Mouse (Mus musculus) midbrain, embryonic 16.5 days (tissue): ENCODE data around the gene Tnk1. TPM values are rescaled to one million over a fixed set of nuclear protein-coding genes. Genes with fewer than 3 reads are reported as not detected.

Experiments used
- ATAC-seq: fragments of 200-750 bp; cut with Nextera tagmentation; 2 replicates; pipeline ENCODE4 v1.8.0; 2017; ENCODE audit warnings: moderate TSS enrichment
- H3K27ac ChIP-seq: fragments of 300-500 bp; sonication (generic); 2 replicates; pipeline ENCODE4 v1.5.1; 2014; ENCODE audit warnings: mild to moderate bottlenecking, low read length, mixed read lengths
- H3K27me3 ChIP-seq: fragments of 300-500 bp; sonication (generic); 2 replicates; pipeline ENCODE4 v1.6.1; 2014; ENCODE audit warnings: low read depth, low read length, mixed read lengths; ENCODE audit not compliant: control insufficient read depth, insufficient read depth
- H3K36me3 ChIP-seq: fragments of 300-500 bp; sonication (generic); 2 replicates; pipeline ENCODE4 v1.6.1; 2014; ENCODE audit warnings: mild to moderate bottlenecking, low read length, moderate library complexity, mixed read lengths; ENCODE audit not compliant: control insufficient read depth, insufficient read depth
- H3K4me1 ChIP-seq: fragments of 300-500 bp; sonication (generic); 2 replicates; pipeline ENCODE4 v1.6.1; 2014; ENCODE audit warnings: mild to moderate bottlenecking, low read length, mixed read lengths; ENCODE audit not compliant: control insufficient read depth, insufficient read depth
- H3K4me2 ChIP-seq: fragments of 300-500 bp; sonication (generic); 2 replicates; pipeline ENCODE4 v1.6.1; 2014; ENCODE audit warnings: mild to moderate bottlenecking, low read length, mixed read lengths
- H3K4me3 ChIP-seq: fragments of 300-500 bp; sonication (generic); 2 replicates; pipeline ENCODE4 v1.5.1; 2014; ENCODE audit warnings: low read depth, mild to moderate bottlenecking, low read length, moderate library complexity, mixed read lengths
- H3K9ac ChIP-seq: fragments of 300-500 bp; sonication (generic); 2 replicates; pipeline ENCODE4 v1.6.1; 2014; ENCODE audit warnings: low read depth, low read length, mixed read lengths
- H3K9me3 ChIP-seq: fragments of 300-500 bp; sonication (generic); replicated peaks from 2 replicates; pipeline ENCODE4 v1.6.1; 2014; ENCODE audit warnings: mild to moderate bottlenecking, low read length, mixed read lengths; ENCODE audit not compliant: control insufficient read depth, poor library complexity, severe bottlenecking
- WGBS: fragments of 180-500 bp; shearing (Covaris S2); extraction: QIAGEN DNeasy Blood & Tissue Kit; methylation state at CpG from one replicate; pipeline ENCODE4 v1.1.7; 2014; 5-methylcytosine and 5-hydroxymethylcytosine counted together
- polyA plus RNA-seq: library from polyadenylated mRNA; unstranded; fragments of >200 nt; fragmentation: Nextera tagmentation; extraction: Ambion mirVana; gene quantifications from 2 replicates; pipeline ENCODE4 v1.2.1, GENCODE M21; 2015

The Tnk1 gene
- polyA plus RNA-seq, 1 experiment from 2014 or later: 0.11 TPM

DNA sequence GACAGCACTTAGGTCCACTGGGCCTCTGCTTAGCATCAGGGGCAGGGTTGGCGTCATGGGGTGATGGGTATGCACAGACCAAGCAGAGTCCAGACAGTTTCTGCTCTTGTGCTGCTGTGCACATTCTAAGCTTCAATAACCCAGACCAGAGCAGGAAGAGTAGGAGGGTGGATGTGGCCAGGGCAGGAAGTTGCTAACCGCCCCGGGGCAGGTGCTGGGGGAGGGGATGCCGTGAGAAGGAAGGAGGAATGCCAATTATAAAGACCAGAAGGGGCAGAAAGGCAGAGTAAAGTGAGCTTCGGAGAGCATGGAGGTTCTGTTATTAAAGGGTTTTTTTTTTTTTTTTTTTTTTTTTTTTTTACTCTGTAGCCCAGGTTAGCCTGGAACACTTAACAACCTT is 36.1 kb upstream of the Tnk1 start:
- Histone ChIP-seq H3K36me3 (no peaks in the 10 kb centered on the region), H3K4me2 (no peak overlapping the region), H3K27me3 (no peaks in the 10 kb centered on the region), H3K4me1 (peaks cover 8% of the 10 kb centered on the region), H3K4me3 (no peak overlapping the region), H3K27ac (no peak overlapping the region), H3K9ac (no peak overlapping the region), H3K9me3 (no peaks in the 10 kb centered on the region)
- 80% methylated on average over 5 of the region's 5 CpGs for WGBS
- no peak for ATAC-seq

DNA sequence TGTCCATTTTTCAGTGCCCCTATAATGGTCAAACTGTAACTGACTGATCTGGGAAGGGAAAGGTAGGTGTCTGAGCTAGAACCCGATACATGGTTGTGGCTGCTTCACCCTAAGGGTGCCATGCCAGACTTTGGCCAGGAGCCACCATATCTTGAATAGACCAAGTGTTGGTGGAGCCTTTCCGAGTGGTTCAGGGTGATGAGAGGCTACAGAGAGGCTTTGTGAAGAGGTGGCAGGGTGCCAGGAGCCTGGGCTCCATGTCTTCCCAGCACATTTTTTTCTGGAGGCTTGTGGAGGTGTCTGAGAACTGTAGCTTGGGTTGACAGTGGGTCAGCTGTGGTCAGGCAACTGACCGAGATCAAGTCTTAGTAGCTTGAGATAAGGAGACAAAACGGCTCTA is 33.0 kb upstream of the Tnk1 start:
- Histone ChIP-seq H3K9me3 (no peaks in the 10 kb centered on the region), H3K9ac (no peak overlapping the region), H3K4me3 (no peak overlapping the region), H3K4me1 (no peaks in the 10 kb centered on the region), H3K4me2 (no peak overlapping the region), H3K36me3 (no peaks in the 10 kb centered on the region), H3K27ac (no peak overlapping the region), H3K27me3 (no peaks in the 10 kb centered on the region)
- ATAC-seq: no peak
- WGBS: 71% methylated on average over 4 of the region's 4 CpGs

DNA sequence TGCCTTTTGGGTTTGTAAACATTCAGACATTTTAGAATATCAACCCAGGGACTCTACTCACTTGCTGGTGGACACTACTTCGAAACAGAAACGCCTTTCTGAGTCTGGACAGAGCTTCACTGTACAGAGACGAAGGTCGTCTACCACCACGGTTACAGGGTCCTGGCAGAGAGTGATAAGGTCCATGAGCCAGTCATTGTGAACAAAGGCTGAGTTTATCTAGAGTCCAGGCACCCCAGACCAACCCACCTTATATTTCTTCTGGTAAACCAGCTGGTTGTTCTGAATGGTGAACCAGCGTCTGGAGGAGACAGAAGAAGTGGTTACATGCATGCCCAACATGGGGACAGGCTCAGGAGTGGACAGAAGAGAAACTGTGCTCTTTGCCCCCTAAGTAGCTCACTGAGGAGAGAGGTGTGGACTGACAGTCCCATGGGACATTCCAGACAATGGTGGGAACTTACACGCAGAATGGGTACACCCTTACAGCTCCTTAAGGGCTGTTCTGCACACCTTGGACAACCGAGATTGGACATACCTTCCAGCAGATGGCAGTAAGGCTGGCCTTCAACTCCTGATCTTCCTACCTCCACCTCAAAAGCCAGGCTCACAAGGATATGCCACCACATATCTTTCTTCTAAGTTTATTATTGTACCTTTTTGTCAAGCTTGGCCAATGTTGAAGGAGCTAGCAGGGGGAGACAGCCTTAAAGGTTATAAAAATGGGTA is 28.5 kb upstream of the Tnk1 start:
- Histone ChIP-seq H3K27me3 (no peaks in the 10 kb centered on the region; the same call in 1 of the 2 replicates), H3K9me3 (no peaks in the 10 kb centered on the region), H3K9ac (no peak overlapping the region), H3K36me3 (no peaks in the 10 kb centered on the region), H3K27ac (no peak overlapping the region), H3K4me1 (no peaks in the 10 kb centered on the region), H3K4me3 (no peak overlapping the region), H3K4me2 (no peak overlapping the region)
- ATAC-seq: no peak
- WGBS: 77% methylated on average over 8 of the region's 8 CpGs

DNA sequence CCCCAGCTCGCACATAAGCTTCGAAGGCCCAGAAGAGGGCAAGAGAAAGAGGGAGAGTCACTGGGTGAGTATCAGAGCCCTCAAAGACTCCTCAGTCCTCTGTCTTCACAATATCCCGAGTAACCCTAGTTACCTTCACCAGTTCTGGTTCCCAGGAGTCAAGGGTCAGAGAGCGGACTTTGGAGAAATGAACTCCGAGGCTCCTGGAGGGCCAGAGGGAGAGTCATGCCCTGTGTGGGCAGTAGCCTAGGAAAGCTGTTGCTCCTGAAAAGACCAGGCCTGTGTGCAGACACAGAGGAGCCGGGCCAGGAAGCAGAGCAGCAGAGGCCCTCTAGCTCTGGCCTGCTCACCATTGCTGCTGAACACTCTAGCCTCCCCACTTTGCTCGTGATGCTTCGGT is 26.1 kb upstream of the Tnk1 start:
- Histone ChIP-seq H3K9ac (no peak overlapping the region), H3K9me3 (no peaks in the 10 kb centered on the region), H3K4me3 (no peak overlapping the region), H3K27ac (no peak overlapping the region), H3K27me3 (peaks cover 4% of the 10 kb centered on the region), H3K4me2 (no peak overlapping the region), H3K4me1 (peaks cover 10% of the 10 kb centered on the region; the same call in 1 of the 2 replicates), H3K36me3 (no peaks in the 10 kb centered on the region)
- 88% methylated on average over 8 of the region's 8 CpGs for WGBS
- no peak for ATAC-seq

DNA sequence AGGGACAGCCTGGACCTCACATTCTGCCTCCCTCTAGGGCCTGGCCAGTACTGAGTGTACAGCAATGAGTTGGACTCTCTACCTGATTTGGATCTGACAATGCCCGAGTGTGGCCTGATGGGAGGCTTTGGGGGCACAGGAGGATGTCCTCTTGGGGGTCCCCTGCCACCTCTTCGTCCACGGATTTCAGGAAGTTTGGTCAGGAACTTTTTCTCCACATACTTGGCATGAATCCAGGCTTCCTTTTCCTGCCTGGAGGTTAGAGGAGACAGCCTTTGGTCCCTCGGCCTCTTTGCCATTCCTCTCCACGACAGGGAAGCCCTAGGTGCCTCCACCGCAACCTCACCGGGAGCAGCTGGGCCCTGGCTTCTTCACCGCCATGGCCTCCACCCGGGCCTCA is 25.7 kb upstream of the Tnk1 start:
- 83% methylated on average over 9 of the region's 9 CpGs for WGBS
- no peak overlapping the region for H3K4me2 ChIP-seq
- H3K9ac ChIP-seq: no peak overlapping the region
- H3K4me3 ChIP-seq: no peak overlapping the region
- peaks cover 10% of the 10 kb centered on the region; the same call in 1 of the 2 replicates for H3K4me1 ChIP-seq
- no peaks in the 10 kb centered on the region for H3K36me3 ChIP-seq
- ATAC-seq: no peak
- H3K9me3 ChIP-seq: no peaks in the 10 kb centered on the region
- H3K27ac ChIP-seq: no peak overlapping the region
- H3K27me3 ChIP-seq: peaks cover 4% of the 10 kb centered on the region

DNA sequence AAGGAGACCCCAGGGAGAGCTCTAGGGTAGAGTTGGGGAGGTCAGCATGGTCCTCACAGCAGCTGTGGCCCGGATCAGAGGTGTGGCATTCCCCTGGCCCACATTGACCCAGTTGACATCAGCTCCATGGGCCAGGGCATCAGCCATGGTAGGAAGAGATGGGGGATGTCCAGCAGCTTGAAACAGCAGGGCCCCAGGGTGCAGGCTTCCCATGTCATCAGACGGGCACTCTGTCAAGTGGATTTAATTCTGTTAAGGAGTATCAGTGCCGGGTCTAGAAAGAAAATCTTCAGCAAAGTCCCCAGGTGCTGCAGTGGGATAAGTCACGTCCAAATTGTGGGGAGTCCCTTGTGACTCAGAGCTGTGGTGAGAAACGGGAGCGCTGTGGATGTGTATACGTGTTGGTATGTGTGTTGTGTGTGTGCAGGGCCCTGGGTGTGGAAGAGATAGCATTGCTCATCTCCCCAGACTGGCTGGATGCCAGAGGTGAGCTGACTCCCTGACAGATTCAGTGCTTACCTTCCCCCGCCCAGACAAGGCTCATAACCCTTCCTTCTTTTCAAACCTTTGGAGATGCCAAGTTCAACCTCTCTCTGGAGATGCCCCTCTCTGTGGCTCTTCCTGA is 25.1 kb upstream of the Tnk1 start:
- Histone ChIP-seq H3K36me3 (no peaks in the 10 kb centered on the region), H3K4me2 (no peak overlapping the region), H3K4me3 (no peak overlapping the region), H3K27me3 (peaks cover 4% of the 10 kb centered on the region), H3K27ac (no peak overlapping the region), H3K9ac (no peak overlapping the region), H3K4me1 (peaks cover 10% of the 10 kb centered on the region; the same call in 1 of the 2 replicates), H3K9me3 (no peaks in the 10 kb centered on the region)
- no peak for ATAC-seq
- 89% methylated on average over 8 of the region's 8 CpGs for WGBS

DNA sequence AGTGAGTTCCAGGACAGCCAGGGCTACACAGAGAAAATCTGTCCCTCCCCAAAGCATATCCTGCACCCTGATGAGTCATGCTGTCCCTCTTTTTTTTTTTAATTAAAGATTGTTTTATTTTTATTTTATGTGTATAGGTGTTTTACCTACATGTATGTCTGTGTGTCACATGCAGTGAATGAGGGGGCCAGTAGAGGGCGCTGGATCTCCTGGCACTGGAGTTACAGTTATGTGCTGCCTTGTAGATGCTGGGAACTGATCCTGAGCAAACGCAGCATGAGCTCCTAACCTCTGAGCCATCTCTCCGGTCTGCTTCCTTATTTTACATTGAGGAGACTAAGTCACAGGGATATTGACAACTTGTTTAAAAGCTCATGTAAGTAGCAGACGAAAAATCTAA is 24.5 kb upstream of the Tnk1 start:
- Histone ChIP-seq H3K36me3 (no peaks in the 10 kb centered on the region), H3K27me3 (peaks cover 4% of the 10 kb centered on the region), H3K9me3 (no peaks in the 10 kb centered on the region), H3K4me2 (no peak overlapping the region), H3K4me3 (no peak overlapping the region), H3K9ac (no peak overlapping the region), H3K4me1 (peaks cover 10% of the 10 kb centered on the region; the same call in 1 of the 2 replicates), H3K27ac (no peak overlapping the region)
- 67% methylated on average over 4 of the region's 4 CpGs for WGBS
- ATAC-seq: no peak

DNA sequence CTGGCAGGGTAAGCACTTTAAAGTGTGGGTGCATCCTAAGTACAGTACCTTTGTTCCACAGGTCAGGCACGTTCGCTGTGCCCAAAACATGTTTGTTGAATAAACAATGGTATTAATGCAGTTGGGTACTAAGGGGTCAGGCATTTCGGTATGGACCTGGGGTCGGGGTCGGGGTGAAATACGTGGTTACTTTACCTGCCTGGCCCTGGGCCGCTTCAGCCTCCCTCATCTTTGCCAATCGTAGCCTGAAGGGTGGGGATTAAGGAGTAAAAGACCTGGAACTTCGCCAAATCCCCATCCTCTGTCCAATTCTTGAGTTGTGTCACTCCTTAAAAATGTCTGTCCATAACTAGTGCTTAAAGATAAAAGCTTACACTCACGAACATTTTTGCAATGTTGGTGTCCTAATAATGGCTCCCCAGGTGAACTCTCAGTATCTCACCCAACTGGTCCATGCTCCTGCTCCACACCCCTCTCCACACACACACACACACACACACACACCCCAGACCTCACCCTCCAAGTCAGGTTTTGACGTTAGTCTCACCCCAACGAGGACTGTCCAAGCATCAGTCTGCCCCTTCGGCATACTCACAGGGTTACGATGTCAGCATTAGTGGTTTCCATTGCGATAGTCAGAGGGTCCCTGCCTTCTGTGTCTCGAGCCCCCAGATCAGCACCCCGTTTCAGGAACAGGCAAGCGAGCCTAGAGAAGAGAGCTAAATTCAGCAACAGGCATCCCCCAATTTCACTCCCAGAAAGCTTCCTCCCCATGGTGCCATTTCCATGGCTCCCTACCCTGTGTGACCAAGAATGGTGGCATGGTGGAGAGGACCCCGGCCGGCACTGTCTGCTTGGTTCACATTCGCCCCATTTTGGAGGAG is 23.5 kb upstream of the Tnk1 start:
- 59% methylated on average over 21 of the region's 21 CpGs for WGBS
- Histone ChIP-seq H3K36me3 (no peaks in the 10 kb centered on the region), H3K9ac (peak overlapping the region; percentile 51; the same call in 1 of the 2 replicates), H3K4me1 (peaks cover 11% of the 10 kb centered on the region; the same call in 1 of the 2 replicates), H3K4me2 (peak overlapping the region; percentile 78), H3K27ac (no peak overlapping the region; the same call in 1 of the 2 replicates), H3K9me3 (no peaks in the 10 kb centered on the region), H3K27me3 (peaks cover 4% of the 10 kb centered on the region), H3K4me3 (peak overlapping the region; percentile 46; the same call in 1 of the 2 replicates)
- no peak for ATAC-seq
